Mouse (Mus musculus) lung, embryonic 14.5 days (tissue): Measurements from ENCODE around the gene Ptprd. TPM values are rescaled to one million over a fixed set of nuclear protein-coding genes. Genes with fewer than 3 reads are reported as not detected.

Experiments
- ATAC-seq: fragments of 200-750 bp; cut with Nextera tagmentation; 2 replicates; pipeline ENCODE4 v1.8.0; 2017; ENCODE audit warnings: mild to moderate bottlenecking, moderate TSS enrichment, moderate library complexity; ENCODE audit not compliant: insufficient read depth
- DNase-seq: peaks from one replicate; pipeline ENCODE4 v3.0.0-alpha.2; 2015
- H3K27ac ChIP-seq: fragments of 300-500 bp; sonication (generic); 2 replicates; pipeline ENCODE4 v1.5.1; 2014; ENCODE audit warnings: low read depth, mild to moderate bottlenecking, moderate library complexity
- H3K27me3 ChIP-seq: fragments of 300-500 bp; sonication (generic); 2 replicates; pipeline ENCODE4 v1.6.1; 2014; ENCODE audit warnings: low read length, control low read depth; ENCODE audit not compliant: insufficient read depth
- H3K36me3 ChIP-seq: fragments of 300-500 bp; sonication (generic); 2 replicates; pipeline ENCODE4 v1.6.1; 2014; ENCODE audit warnings: control low read depth; ENCODE audit not compliant: insufficient read depth
- H3K4me1 ChIP-seq: fragments of 300-500 bp; sonication (generic); 2 replicates; pipeline ENCODE4 v1.6.1; 2014; ENCODE audit warnings: antibody characterized with exemption, control low read depth; ENCODE audit not compliant: insufficient read depth
- H3K4me2 ChIP-seq: fragments of 300-500 bp; sonication (generic); 2 replicates; pipeline ENCODE4 v1.6.1; 2014; ENCODE audit warnings: mild to moderate bottlenecking
- H3K4me3 ChIP-seq: fragments of 300-500 bp; sonication (generic); 2 replicates; pipeline ENCODE4 v1.5.1; 2014; ENCODE audit warnings: low read depth, low read length
- H3K9ac ChIP-seq: fragments of 300-500 bp; sonication (generic); 2 replicates; pipeline ENCODE4 v1.6.1; 2014
- H3K9me3 ChIP-seq: fragments of 300-500 bp; sonication (generic); 2 replicates; pipeline ENCODE4 v1.6.1; 2016; ENCODE audit warnings: low read depth, low read length, control low read depth
- CTCF ChIP-seq: IDR thresholded peaks from 2 replicates; pipeline ENCODE4 v1.5.1; 2016; ENCODE audit warnings: antibody characterized with exemption, low read depth
- WGBS: fragments of 180-500 bp; shearing (Covaris S2); extraction: QIAGEN DNeasy Blood & Tissue Kit; methylation state at CpG from one replicate; pipeline ENCODE4 v1.1.7; 2014; 5-methylcytosine and 5-hydroxymethylcytosine counted together
- polyA plus RNA-seq: library from polyadenylated mRNA; unstranded; fragments of >200 nt; fragmentation: Nextera tagmentation; extraction: Ambion mirVana; gene quantifications from 2 replicates; pipeline ENCODE4 v1.2.1, GENCODE M21; 2014

Gene Ptprd
- polyA plus RNA-seq, 1 experiment from 2014 or later = 25.3 TPM

DNA sequence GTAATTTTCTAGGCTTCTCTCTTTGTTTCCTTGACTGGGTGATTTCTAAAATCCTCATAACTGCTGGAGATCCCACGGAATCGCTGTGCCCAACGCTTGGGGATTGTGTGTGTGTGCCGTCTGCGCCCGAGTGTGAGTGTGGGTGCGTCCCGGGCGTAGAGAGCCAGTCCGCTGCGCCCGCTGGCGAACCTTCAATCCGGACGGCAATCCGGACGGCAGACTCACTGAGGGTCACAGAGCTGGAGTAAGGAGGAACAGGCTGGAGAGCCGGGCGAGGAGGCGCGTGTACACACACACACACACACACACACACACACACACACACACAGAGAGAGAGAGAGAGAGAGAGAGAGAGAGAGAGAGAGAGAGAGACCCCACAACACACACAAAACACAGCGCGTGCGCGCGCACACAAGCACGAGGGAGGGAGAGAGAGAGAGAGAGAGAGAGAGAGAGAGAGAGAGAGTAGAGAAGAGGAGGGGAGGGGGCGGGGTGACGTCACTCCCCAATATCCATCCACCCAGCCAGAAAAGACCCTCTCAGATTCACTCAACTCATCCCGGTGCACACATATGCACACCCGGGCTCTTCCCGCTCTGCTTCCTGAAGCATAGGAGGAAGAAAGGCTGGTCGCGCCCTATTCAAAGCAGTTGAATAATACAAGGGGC, 1761.3 kb downstream of the Ptprd start:
- Histone ChIP-seq H3K36me3 (no peaks in the 10 kb centered on the region), H3K27ac (peak overlapping the region; percentile 92), H3K9ac (peak overlapping the region; percentile 93), H3K9me3 (no peaks in the 10 kb centered on the region), H3K4me3 (peak overlapping the region; percentile 82), H3K4me1 (no peaks in the 10 kb centered on the region), H3K4me2 (peak overlapping the region; percentile 78), H3K27me3 (no peaks in the 10 kb centered on the region)
- ATAC-seq (peak; percentile 79), DNase-seq (peak; percentile 80)
- under 1% methylated on average over 34 of the region's 34 CpGs for WGBS
- TF ChIP-seq CTCF = no peak

DNA sequence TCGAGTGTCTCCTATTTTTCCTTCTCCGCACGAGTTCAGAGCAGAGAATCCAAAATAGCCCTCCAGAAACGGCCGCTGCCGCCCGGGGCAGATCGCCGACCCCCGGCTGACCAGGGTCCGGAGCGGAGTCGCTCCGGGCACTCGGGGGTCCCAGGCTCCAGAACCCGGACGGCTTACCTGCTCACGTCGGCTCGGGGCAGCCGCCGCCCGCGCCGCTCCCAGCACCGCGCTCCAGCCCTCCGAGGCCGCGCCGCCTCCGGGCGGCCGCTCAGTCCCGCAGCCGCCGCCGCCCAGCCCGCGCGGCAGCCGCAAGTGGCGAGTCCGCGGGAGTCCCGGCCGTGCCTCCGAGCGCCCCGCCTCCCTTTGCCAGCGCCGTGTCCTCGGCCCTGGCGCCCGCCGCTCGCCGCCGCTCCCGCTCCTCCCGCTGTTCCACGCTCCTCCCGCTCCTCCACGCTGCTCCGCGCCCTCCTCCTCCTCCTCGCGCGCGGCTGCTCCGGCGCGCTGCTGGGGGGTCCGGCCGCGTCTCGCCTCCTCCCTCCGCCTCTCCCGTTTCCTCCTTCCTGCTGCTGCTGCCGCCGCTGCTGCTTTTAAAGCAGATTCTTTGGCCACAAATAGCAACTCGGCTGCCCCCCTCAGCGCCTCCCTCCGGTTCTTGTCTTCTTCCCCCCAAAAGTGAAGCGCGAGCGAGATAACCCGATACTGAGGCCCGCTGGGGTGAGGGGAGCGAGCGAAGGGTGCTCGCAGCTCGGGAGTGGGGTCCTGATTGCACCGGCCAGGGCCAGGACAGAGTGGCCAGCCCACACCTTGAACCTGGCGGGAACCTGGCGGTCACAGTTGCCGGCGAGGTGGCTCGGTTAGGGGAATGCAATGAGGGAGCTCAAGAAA, 1762.1 kb downstream of the Ptprd start:
- Histone ChIP-seq H3K27me3 (no peaks in the 10 kb centered on the region), H3K4me1 (no peaks in the 10 kb centered on the region), H3K27ac (peak overlapping the region; percentile 92), H3K4me2 (peak overlapping the region; percentile 78), H3K9me3 (no peaks in the 10 kb centered on the region), H3K36me3 (no peaks in the 10 kb centered on the region), H3K9ac (peak overlapping the region; percentile 93), H3K4me3 (peak overlapping the region; percentile 82)
- ATAC-seq (peak; percentile 78), DNase-seq (peak; percentile 81)
- under 1% methylated on average over 76 of the region's 99 CpGs for whole genome bisulfite sequencing
- TF ChIP-seq CTCF = no peak

- peak; percentile 55 for DNase-seq
Observed at GRCm38 (mm10) chr4:76448678-76449465, 1762.9 kb downstream of the Ptprd start.

GRCm38 (mm10) chr4:76447396-76447795, 1764.4 kb downstream of the Ptprd start:
- Histone ChIP-seq H3K4me1 (no peaks in the 10 kb centered on the region), H3K9ac (no peak overlapping the region), H3K27ac (no peak overlapping the region), H3K4me2 (peak overlapping the region; percentile 78), H3K27me3 (no peaks in the 10 kb centered on the region), H3K4me3 (peak overlapping the region; percentile 82; the same call in 1 of the 2 replicates), H3K9me3 (no peaks in the 10 kb centered on the region), H3K36me3 (no peaks in the 10 kb centered on the region)
- ATAC-seq (no peak), DNase-seq (peak; percentile 81)
- TF ChIP-seq CTCF = peak; percentile 64

More at GRCm38 (mm10) chr4:76448678-76449465, 1762.9 kb downstream of the Ptprd start:
- H3K4me3 ChIP-seq = peak overlapping the region; percentile 82
- ATAC-seq = no peak
- no peaks in the 10 kb centered on the region for H3K36me3 ChIP-seq
- under 1% methylated on average over 24 of the region's 24 CpGs for WGBS
- no peaks in the 10 kb centered on the region for H3K4me1 ChIP-seq
- peak overlapping the region; percentile 92 for H3K27ac ChIP-seq
- no peaks in the 10 kb centered on the region for H3K27me3 ChIP-seq
- H3K4me2 ChIP-seq = peak overlapping the region; percentile 78
- H3K9me3 ChIP-seq = no peaks in the 10 kb centered on the region
- no peak for TF ChIP-seq CTCF
- peak overlapping the region; percentile 93 for H3K9ac ChIP-seq

- ATAC-seq = no peak
Observed at GRCm38 (mm10) chr4:76444778-76445177, 1767.0 kb downstream of the Ptprd start.

GRCm38 (mm10) chr4:76443553-76443952, 1768.2 kb downstream of the Ptprd start:
- Histone ChIP-seq H3K4me3 (no peak overlapping the region), H3K9ac (no peak overlapping the region), H3K4me1 (peaks cover 8% of the 10 kb centered on the region; the same call in 1 of the 2 replicates), H3K9me3 (no peaks in the 10 kb centered on the region), H3K27ac (no peak overlapping the region), H3K4me2 (no peak overlapping the region), H3K36me3 (no peaks in the 10 kb centered on the region), H3K27me3 (no peaks in the 10 kb centered on the region)
- ATAC-seq (no peak), DNase-seq (no peak)
- TF ChIP-seq CTCF = no peak
- WGBS = 51% methylated on average over 4 of the region's 4 CpGs

More at GRCm38 (mm10) chr4:76444778-76445177, 1767.0 kb downstream of the Ptprd start:
- no peak overlapping the region for H3K9ac ChIP-seq
- no peak for TF ChIP-seq CTCF
- no peaks in the 10 kb centered on the region for H3K9me3 ChIP-seq
- 71% methylated on average over 4 of the region's 4 CpGs for WGBS
- H3K27me3 ChIP-seq = no peaks in the 10 kb centered on the region
- no peak for DNase-seq
- peaks cover 4% of the 10 kb centered on the region; the same call in 1 of the 2 replicates for H3K4me1 ChIP-seq
- H3K4me2 ChIP-seq = no peak overlapping the region
- H3K27ac ChIP-seq = no peak overlapping the region
- H3K36me3 ChIP-seq = no peaks in the 10 kb centered on the region
- no peak overlapping the region for H3K4me3 ChIP-seq
